Mouse (Mus musculus): ENCODE data around the gene Smoc1.

Gene Smoc1

DNA sequence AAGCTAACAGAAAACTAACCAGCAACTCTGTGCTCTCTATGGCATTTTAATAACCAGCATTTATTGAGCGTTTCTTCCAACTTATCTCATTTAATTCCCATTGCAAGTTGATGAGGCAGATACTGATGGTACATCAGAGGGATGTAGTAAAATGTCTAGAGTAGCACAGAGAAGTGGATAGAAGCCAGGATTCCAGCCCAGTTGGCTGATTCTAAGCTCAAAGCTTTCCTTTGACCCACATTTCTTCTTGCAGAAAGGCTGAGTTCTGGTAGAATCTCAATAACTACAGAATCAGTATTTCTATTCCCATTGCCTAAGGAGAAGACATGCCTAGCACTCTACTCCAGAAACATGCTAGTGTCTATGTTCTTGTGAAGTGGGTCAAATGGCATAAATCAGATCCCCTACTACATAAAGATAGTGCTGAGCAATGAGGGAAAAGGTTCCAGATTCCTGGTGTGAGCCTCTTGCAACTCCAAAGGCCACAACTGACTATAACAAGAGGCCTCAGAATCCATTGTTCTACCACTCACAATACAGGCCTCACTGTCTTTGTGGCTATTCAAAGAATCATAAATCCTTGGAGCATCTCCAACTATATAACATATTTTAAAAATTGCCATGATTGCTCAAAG, 207.3 kb downstream of the Smoc1 start:
- DNase-seq, result peak; percentile 3

GRCm38 (mm10) chr12:81235456-81236330, 209.1 kb downstream of the Smoc1 start:
- peak; percentile 72 for DNase-seq

All from heart, adult 11 months (tissue).